Mouse (Mus musculus): Measurements from ENCODE around the gene Tnni3.
"Not testable (repeated sequence)": the region's sequence is repeated elsewhere in the genome, so short reads cannot be mapped to it uniquely, and the experiment has no call there.

Gene Tnni3

DNA sequence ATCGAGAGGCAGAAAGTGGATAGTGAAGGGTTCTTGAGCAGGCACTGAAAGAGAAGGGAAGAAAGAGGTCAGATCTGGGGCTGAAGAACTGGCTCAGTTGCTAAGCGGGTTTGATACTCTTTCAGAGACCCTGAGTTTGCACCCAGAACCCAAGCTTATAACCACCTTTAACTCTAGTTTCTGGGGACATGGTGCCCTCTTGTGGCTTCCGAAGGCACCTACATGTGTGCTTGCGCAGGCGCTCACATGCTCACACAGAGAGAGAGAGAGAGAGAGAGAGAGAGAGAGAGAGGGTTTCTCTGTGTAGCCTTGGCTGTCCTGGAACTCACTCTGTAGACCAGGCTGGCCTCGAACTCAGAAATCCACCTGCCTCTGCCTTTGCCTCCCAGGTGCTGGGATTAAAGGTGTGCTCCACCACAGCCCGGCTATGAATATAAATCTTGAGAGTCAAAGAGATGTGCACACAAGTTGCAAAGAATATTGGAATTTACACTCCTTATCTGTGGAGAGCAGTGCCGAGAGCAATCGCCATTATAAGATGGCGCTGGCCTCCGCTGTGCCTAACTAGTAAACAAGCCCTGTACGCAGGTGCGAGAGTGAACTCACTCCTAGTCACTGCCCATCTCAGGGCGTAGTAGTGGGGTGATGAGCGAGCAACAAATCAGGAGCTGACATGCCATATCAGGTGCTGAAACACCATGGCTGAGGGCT lies at the start of gene Tnni3:
TSS of gene Tnni3 (minus strand) at position 18 of the 711 bp plus-strand sequence.
- DNase-seq (ENCODE audit: low spot score in 2 of 2): not testable (repeated sequence)

- DNase-seq (ENCODE audit: low spot score in 2 of 2): not testable (repeated sequence)
These were observed 48.3 kb upstream of the Tnni3 start for GRCm38 (mm10) chr7:4572361-4572760.

GRCm38 (mm10) chr7:4562660-4563059 lies 38.6 kb upstream of the Tnni3 start:
- no peak for DNase-seq (ENCODE audit: low spot score in 2 of 2)

DNA sequence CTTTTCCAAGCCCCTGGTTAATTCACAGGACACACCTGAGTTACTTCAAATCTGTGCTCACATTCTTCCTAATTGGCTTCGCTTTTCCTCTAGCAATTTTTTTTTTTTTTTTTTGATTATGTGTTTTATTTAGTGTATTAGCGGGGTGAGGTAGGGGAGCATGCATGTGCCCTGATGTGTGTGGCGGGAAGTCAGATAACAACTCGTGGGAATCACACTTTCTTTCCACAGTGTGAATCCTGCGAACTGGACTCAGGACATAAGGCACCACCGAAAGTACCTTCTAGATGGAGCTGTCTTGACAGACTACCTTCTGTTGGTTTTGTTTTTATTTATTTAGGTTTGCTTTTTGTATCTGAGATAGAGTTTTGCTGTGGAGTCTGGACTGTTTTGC lies 33.1 kb upstream of the Tnni3 start:
- DNase-seq (ENCODE audit: low spot score in 2 of 2): no peak

GRCm38 (mm10) chr7:4556256-4557166 lies 32.5 kb upstream of the Tnni3 start:
- DNase-seq (ENCODE audit: low spot score in 2 of 2): peak; percentile 59 to 78

DNA sequence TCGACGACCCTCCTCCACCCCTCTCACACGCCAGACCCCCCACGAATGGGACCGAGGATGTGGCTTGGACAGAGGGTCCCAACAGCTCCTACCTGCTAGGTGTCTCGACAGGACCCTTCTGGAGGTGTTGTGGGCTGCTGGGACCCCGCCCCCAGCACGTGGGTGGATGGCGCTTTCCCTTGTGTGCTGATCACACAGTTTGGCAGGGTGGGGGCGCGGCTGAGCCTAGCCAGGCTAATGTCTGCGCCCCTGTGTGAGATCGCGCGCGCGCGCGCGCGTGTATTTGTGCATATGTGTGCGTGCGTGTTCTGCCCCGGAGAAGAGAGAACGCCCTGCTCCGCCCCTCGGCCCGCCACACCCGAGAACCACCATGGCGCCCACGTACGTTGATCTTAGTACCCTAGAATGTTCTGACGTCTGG lies 23.2 kb upstream of the Tnni3 start, which contains the start of gene Syt5:
TSS of gene Syt5 (minus strand) at position 321 of the 421 bp plus-strand sequence.
- peak; percentile 60 to 69 for DNase-seq (ENCODE audit: low spot score in 2 of 2)

- DNase-seq (ENCODE audit: low spot score in 2 of 2): peak; percentile 92 to 94
These were observed 22.6 kb upstream of the Tnni3 start for GRCm38 (mm10) chr7:4546591-4547131.

DNA sequence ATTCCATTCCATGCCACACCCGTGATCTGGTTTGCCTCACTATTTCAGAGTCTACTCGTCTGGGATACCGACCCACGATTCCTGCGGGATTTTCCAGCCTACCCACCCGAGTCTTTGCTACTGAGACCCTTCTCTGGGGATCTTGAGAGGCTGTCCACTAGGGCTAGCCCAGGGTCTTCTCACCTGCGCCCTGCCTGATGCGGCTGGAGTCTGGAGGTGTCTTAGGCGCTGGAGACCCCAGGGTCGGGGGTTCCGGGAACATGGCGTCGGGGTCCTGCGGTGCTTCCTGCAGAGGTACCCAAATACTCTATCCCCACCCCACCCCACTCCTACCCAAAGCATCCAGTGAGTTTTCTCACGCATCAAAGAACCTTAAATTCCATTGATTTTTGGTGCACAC lies 22.0 kb upstream of the Tnni3 start:
- no peak for DNase-seq (ENCODE audit: low spot score in 2 of 2)

GRCm38 (mm10) chr7:4542013-4542412 lies 18.0 kb upstream of the Tnni3 start:
- DNase-seq (ENCODE audit: low spot score in 2 of 2): no peak

GRCm38 (mm10) chr7:4541344-4541743 lies 17.3 kb upstream of the Tnni3 start:
- DNase-seq (ENCODE audit: low spot score in 2 of 2): no peak

DNA sequence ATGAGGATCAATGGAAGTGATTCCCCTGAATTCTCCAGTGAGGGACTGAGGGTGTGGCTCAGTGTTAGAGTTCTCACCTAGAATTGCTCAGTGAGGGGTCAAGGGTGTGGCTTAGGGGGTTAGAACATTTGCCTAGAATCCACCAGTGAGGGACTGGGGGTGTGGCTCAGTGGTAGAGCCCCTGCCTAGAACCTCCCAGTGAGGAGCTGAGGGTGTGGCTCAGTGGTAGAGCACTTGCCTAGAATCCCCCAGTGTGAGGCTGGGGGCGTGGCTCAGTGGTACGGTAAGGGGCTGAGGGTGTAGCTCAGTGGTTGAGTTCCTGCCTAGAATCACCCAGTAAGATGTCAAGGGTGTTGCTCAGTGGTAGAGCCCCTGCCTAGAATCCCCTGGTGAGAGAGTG lies 15.0 kb upstream of the Tnni3 start:
- no peak for DNase-seq (ENCODE audit: low spot score in 2 of 2)

DNA sequence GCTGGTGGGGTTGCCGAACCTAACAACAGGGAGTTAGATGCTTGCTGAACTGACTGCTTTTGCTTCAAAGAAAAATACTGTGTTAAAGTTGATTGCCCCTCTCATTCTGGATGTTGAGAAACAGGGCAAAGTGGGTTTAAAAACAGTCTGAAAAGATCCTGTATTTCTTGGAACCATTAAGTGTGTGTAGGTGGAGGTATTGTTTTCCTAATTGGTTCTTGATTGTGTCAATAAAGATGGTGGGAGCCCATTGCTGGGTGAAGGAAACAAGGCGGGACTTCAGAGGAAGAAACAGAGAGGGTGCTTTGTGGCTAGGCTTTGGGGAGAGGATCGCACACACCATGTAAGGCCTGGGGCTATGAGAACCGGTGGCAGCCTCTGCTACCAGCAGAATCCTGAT lies 13.2 kb upstream of the Tnni3 start:
- no peak for DNase-seq (ENCODE audit: low spot score in 2 of 2)

- no peak for DNase-seq (ENCODE audit: low spot score in 2 of 2)
These were observed 12.3 kb upstream of the Tnni3 start for GRCm38 (mm10) chr7:4536369-4536768.

DNA sequence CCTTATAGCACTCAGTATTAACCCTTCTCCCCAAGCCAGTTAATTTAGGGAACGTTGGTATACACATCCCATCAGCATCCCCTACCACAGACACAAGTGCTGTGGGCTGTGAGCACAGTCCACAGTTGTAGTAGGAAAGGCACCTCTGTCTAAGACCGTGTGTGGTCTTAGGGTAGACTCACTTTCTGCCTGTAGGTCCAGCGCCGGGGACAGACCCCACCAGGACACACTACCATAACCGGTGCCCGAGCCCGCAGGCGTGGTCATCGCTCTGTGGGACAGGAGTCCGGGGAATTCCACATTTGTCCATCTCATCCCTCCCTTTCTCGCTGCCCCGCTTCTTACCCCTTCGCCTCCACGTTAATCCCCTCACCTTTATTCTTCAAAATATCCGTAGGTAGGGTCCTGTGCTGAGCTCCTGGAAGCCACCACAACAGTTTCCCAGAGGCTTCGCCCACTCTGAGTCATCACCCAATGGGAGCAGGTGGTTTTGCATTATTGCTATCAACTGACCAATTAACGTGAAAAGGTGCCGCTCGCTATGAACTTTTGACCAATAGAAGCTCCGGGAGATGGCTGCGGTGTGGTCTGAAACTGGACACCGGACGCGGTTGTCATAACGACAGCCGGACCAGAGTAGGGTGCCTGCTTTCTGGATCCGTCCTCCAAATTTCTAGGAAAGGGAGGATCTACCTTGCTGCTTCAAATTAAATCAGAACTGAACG lies 8.1 kb upstream of the Tnni3 start, which contains the start of gene Dnaaf3:
TSS of gene Dnaaf3 (minus strand) at position 449 of the 725 bp plus-strand sequence.
- no peak for DNase-seq (ENCODE audit: low spot score in 2 of 2)

GRCm38 (mm10) chr7:4530166-4530565 lies 6.1 kb upstream of the Tnni3 start:
- DNase-seq (ENCODE audit: low spot score in 2 of 2): not testable (repeated sequence)

DNA sequence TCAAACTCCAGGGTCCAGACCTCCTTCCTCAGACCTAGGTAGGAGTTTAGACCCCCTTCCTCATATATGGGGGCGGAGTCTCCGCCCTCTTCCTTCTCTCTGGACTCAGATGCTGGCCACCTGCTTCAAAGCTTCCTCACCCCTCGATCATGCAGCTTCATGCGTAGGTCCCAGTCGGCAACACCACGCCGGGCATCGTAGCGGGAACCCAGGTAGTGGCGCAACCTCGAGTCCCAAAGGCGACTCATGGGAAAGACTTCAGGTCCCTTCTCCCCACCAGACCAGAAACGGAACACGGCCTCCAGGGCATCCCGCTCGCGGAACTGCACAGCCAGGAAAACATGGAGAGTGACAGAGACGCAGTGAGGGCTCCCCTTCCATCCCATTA lies 3.3 kb upstream of the Tnni3 start:
- no peak for DNase-seq (ENCODE audit: low spot score in 2 of 2)

DNA sequence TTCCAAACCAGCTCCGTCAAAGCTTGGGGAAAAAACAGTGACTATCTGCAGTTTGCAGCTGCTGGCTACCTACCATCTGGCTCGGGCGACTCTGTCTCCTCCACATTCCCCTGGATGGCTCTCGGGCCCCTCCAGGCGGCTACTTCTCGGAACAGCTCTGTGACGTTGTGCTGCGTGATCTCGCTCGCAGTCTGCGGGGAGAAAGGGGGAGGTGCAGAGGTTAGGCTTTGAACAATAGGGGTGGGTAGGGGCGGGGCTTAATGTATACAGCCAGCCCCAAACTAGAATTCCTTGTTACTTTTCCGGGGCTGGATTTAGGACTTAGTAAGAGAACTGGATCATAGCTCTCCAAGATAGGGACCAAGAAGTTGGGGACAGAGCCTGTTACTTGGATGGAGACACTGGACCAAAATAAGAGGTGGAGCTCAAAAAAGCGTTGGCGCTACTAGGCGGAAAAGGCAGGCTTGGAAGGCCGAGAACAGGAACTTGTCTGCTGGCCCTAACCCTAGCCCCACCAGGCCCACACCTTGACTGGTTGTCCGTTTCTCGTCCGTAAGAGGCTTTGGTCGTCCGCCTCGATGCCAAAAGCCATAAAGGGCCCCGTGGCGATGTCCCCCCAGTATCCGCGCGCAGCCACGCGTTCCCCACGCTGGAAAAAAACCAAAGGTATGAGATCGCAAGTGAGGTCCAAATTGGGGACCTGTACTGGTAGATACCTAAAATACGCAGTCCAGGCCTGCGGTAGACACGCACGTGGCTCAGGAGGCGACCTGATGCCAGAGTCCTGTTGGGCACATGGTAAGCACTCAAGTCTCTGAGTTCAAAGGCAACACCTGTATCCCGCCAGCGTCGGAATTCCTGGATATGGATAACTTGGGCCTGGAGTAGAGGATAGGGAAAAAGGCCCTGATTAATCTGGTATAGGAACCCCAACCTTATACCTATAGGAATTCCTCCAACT lies 2.6 kb upstream of the Tnni3 start:
- DNase-seq (ENCODE audit: low spot score in 2 of 2): peak in 1 of 2 experiments; percentile 51

DNA sequence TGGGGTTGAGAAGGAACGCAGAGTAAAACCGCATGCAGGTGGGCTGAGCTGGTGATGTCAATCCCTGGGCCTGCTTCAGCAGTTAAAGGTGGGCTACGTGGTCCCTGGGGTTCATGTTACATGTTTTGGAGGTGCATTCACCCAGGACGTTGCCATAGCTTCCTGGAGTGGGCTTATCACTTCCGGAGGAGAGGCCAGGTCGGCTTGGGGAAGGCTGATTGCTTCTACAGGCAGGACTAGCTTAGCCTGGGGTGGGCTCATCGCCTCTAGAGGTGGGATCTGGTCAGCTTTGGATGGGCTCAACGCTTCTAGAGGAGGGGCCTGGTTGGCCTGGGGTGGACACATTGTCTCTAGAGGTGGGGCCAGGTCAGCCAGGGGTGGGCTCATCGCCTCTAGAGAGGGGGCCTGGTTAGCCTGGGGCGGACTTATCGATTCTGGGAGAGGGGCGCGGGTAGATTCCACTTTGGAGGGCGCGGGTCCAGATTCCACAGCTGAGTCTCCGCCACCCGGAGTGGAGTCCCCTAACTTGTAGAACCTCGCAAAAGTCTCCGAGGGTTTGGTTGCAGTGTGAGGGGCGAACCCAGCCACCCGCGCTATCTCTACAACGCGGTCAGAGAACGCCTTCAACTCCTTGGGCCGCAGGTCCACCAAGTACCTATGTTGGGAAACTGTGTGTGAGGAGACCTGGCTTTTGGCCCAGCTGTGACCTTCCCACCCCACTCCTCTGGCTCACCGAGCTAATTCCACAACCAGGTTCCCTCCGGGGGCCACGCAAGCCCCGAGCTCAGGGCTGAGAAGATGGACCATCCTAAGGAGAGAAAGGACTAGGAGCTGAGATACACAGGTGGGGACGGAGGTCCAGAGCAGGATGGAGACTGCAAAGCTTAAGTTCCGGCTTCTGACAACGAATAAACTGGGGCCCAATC lies 561 bp downstream of the Tnni3 start:
- DNase-seq (ENCODE audit: low spot score in 2 of 2): no peak

DNA sequence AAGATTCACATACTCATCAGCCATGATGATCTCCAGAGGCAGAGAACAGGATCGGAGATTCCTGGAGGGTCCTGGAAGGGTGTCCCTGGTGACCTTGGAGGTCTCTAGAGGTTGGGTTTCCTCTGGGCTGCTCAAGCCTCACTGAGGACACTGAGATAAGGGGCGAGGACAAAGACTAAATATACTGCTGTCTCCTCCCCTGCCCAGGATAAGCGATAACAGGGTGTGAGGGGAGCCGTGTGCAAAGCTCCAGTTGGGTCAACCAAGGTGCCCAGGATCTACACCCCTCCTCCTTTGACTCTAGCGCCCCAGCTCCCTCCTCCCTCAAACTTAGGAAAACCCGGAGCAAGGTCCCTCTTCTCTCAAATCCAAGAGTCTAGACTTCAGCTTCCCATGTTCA lies 1.7 kb downstream of the Tnni3 start:
- DNase-seq (ENCODE audit: low spot score in 2 of 2): no peak
